Mouse (Mus musculus) forebrain, embryonic 15.5 days (tissue): ENCODE data around the gene Sfrp5. TPM values are rescaled to one million over a fixed set of nuclear protein-coding genes. Genes with fewer than 3 reads are reported as not detected.

ENCODE experiments used
- ATAC-seq: fragments of 200-750 bp; cut with Nextera tagmentation; replicated peaks from 2 replicates; pipeline ENCODE4 v1.8.0; 2017; ENCODE audit warnings: mild to moderate bottlenecking, moderate TSS enrichment, moderate library complexity
- H3K27ac ChIP-seq: fragments of 300-500 bp; sonication (generic); replicated peaks from 2 replicates; pipeline ENCODE4 v1.5.1; 2015; ENCODE audit warnings: mild to moderate bottlenecking, inconsistent platforms
- H3K27me3 ChIP-seq: fragments of 300-500 bp; sonication (generic); 2 replicates; pipeline ENCODE4 v1.6.1; 2015; ENCODE audit warnings: inconsistent platforms
- H3K36me3 ChIP-seq: fragments of 300-500 bp; sonication (generic); 2 replicates; pipeline ENCODE4 v1.6.1; 2015; ENCODE audit warnings: mild to moderate bottlenecking, inconsistent platforms
- H3K4me1 ChIP-seq: fragments of 300-500 bp; sonication (generic); 2 replicates; pipeline ENCODE4 v1.6.1; 2015; ENCODE audit warnings: inconsistent platforms
- H3K4me2 ChIP-seq: fragments of 300-500 bp; sonication (generic); replicated peaks from 2 replicates; pipeline ENCODE4 v1.6.1; 2015; ENCODE audit warnings: mild to moderate bottlenecking, inconsistent platforms
- H3K4me3 ChIP-seq: fragments of 300-500 bp; sonication (generic); 2 replicates; pipeline ENCODE4 v1.5.1; 2015; ENCODE audit warnings: mild to moderate bottlenecking, inconsistent platforms
- H3K9ac ChIP-seq: fragments of 300-500 bp; sonication (generic); replicated peaks from 2 replicates; pipeline ENCODE4 v1.6.1; 2015; ENCODE audit warnings: mild to moderate bottlenecking, inconsistent platforms
- H3K9me3 ChIP-seq: fragments of 300-500 bp; sonication (generic); 2 replicates; pipeline ENCODE4 v1.6.1; 2016; ENCODE audit warnings: inconsistent platforms
- WGBS: fragments of 180-500 bp; shearing (Covaris S2); methylation state at CpG from one replicate; pipeline ENCODE4 v1.1.7; 2015; ENCODE audit warnings: mixed read lengths; 5-methylcytosine and 5-hydroxymethylcytosine counted together
- polyA plus RNA-seq: library from polyadenylated mRNA; unstranded; fragments of >200 nt; fragmentation: Nextera tagmentation; extraction: Ambion mirVana; gene quantifications from 2 replicates; pipeline ENCODE4 v1.2.1, GENCODE M21; 2015

The Sfrp5 gene
- polyA plus RNA-seq, result 0.54 and 0.78 TPM in 2 replicates

- peak; percentile 36 for ATAC-seq
- Histone ChIP-seq H3K9me3 (no peaks in the 10 kb centered on the region), H3K9ac (0 out of 2 replicates have a peak within 1 kb of the TSS, but pooled peaks have one; percentile 7), H3K27me3 (peaks cover 67% of the 10 kb centered on the region), H3K27ac (no peak within 1 kb of the TSS), H3K36me3 (no peaks in the 10 kb centered on the region), H3K4me2 (peak within 1 kb of the TSS; percentile 42), H3K4me1 (peaks cover 14% of the 10 kb centered on the region), H3K4me3 (peak within 1 kb of the TSS; percentile 31)
- under 1% methylated on average over 57 of the region's 60 CpGs for WGBS
Observed at GRCm38 (mm10) chr19:42201696-42202381, at the start of gene Sfrp5. Sfrp5 (minus strand) TSS chr19:42202252.

- Histone ChIP-seq H3K9ac (no peak overlapping the region), H3K4me2 (no peak overlapping the region), H3K27ac (no peak overlapping the region), H3K4me1 (peaks cover 6% of the 10 kb centered on the region), H3K9me3 (no peaks in the 10 kb centered on the region), H3K36me3 (no peaks in the 10 kb centered on the region), H3K27me3 (peaks cover 15% of the 10 kb centered on the region), H3K4me3 (no peak overlapping the region)
- 62% methylated on average over 11 of the region's 11 CpGs for WGBS
- no peak for ATAC-seq
Observed at GRCm38 (mm10) chr19:42249976-42250914, 48.2 kb upstream of the Sfrp5 start.

GRCm38 (mm10) chr19:42247519-42247918 lies 45.5 kb upstream of the Sfrp5 start, which contains the start of gene Golga7b:
Golga7b (plus strand) TSS chr19:42247574.
- no peaks in the 10 kb centered on the region for H3K4me1 ChIP-seq
- ATAC-seq, result no peak
- H3K4me2 ChIP-seq, result no peak within 1 kb of the TSS
- H3K9ac ChIP-seq, result no peak within 1 kb of the TSS
- no peaks in the 10 kb centered on the region for H3K36me3 ChIP-seq
- no peaks in the 10 kb centered on the region for H3K27me3 ChIP-seq
- no peaks in the 10 kb centered on the region for H3K9me3 ChIP-seq
- no peak within 1 kb of the TSS for H3K4me3 ChIP-seq
- WGBS, result 88% methylated on average over 3 of the region's 3 CpGs
- no peak within 1 kb of the TSS for H3K27ac ChIP-seq

- Histone ChIP-seq H3K36me3 (no peaks in the 10 kb centered on the region), H3K4me2 (no peak overlapping the region), H3K9ac (no peak overlapping the region), H3K4me3 (no peak overlapping the region), H3K27me3 (no peaks in the 10 kb centered on the region), H3K9me3 (no peaks in the 10 kb centered on the region), H3K27ac (no peak overlapping the region), H3K4me1 (no peaks in the 10 kb centered on the region)
- ATAC-seq, result no peak
- 42% methylated on average over 5 of the region's 5 CpGs for WGBS
Observed at GRCm38 (mm10) chr19:42246626-42247025, 44.6 kb upstream of the Sfrp5 start.

- Histone ChIP-seq H3K4me3 (no peak overlapping the region), H3K4me1 (peaks cover under 1% of the 10 kb centered on the region; the same call in 1 of the 2 replicates), H3K27ac (no peak overlapping the region), H3K27me3 (no peaks in the 10 kb centered on the region), H3K9ac (no peak overlapping the region), H3K4me2 (no peak overlapping the region), H3K36me3 (no peaks in the 10 kb centered on the region), H3K9me3 (no peaks in the 10 kb centered on the region)
- 56% methylated on average over 3 of the region's 3 CpGs for WGBS
- no peak for ATAC-seq
Observed at GRCm38 (mm10) chr19:42243401-42243800, 41.3 kb upstream of the Sfrp5 start.

- no peak overlapping the region for H3K4me3 ChIP-seq
- 50% methylated on average over 8 of the region's 8 CpGs for WGBS
- H3K9me3 ChIP-seq, result no peaks in the 10 kb centered on the region
- H3K9ac ChIP-seq, result no peak overlapping the region
- no peak overlapping the region for H3K4me2 ChIP-seq
- H3K4me1 ChIP-seq, result peaks cover 10% of the 10 kb centered on the region
- no peaks in the 10 kb centered on the region for H3K27me3 ChIP-seq
- H3K27ac ChIP-seq, result no peak overlapping the region
- no peaks in the 10 kb centered on the region for H3K36me3 ChIP-seq
- no peak for ATAC-seq
Observed at GRCm38 (mm10) chr19:42240881-42241280, 38.8 kb upstream of the Sfrp5 start.

GRCm38 (mm10) chr19:42238341-42238715 lies 36.3 kb upstream of the Sfrp5 start:
- no peak for ATAC-seq
- 65% methylated on average over 7 of the region's 7 CpGs for WGBS
- Histone ChIP-seq H3K36me3 (no peaks in the 10 kb centered on the region), H3K9ac (no peak overlapping the region), H3K4me2 (no peak overlapping the region), H3K27me3 (no peaks in the 10 kb centered on the region), H3K4me1 (peaks cover 10% of the 10 kb centered on the region), H3K27ac (0 out of 2 replicates have a peak overlapping the region, but pooled peaks have one; percentile 46), H3K4me3 (no peak overlapping the region), H3K9me3 (no peaks in the 10 kb centered on the region)

- Histone ChIP-seq H3K27me3 (no peaks in the 10 kb centered on the region), H3K4me3 (no peak overlapping the region), H3K4me1 (peaks cover 10% of the 10 kb centered on the region), H3K4me2 (no peak overlapping the region), H3K36me3 (no peaks in the 10 kb centered on the region), H3K9me3 (no peaks in the 10 kb centered on the region), H3K9ac (no peak overlapping the region), H3K27ac (peak overlapping the region; percentile 46; the same call in 1 of the 2 replicates)
- WGBS, result 11% methylated on average over 4 of the region's 4 CpGs
- ATAC-seq, result peak; percentile 66; the same call in 1 of the 2 replicates
Observed at GRCm38 (mm10) chr19:42237602-42238340, 35.7 kb upstream of the Sfrp5 start.

- Histone ChIP-seq H3K27me3 (no peaks in the 10 kb centered on the region), H3K4me1 (peaks cover 18% of the 10 kb centered on the region), H3K36me3 (no peaks in the 10 kb centered on the region), H3K27ac (no peak overlapping the region), H3K9me3 (no peaks in the 10 kb centered on the region), H3K4me3 (no peak overlapping the region), H3K9ac (no peak overlapping the region), H3K4me2 (no peak overlapping the region)
- ATAC-seq, result no peak
- 87% methylated on average over 13 of the region's 13 CpGs for WGBS
Observed at GRCm38 (mm10) chr19:42230986-42231385, 28.9 kb upstream of the Sfrp5 start.

GRCm38 (mm10) chr19:42230288-42230568 lies 28.2 kb upstream of the Sfrp5 start:
- Histone ChIP-seq H3K4me1 (peaks cover 18% of the 10 kb centered on the region), H3K4me2 (no peak overlapping the region), H3K27ac (no peak overlapping the region), H3K9ac (no peak overlapping the region), H3K4me3 (no peak overlapping the region), H3K27me3 (no peaks in the 10 kb centered on the region), H3K9me3 (no peaks in the 10 kb centered on the region), H3K36me3 (no peaks in the 10 kb centered on the region)
- no peak for ATAC-seq
- 81% methylated on average over 5 of the region's 5 CpGs for WGBS

- Histone ChIP-seq H3K27me3 (no peaks in the 10 kb centered on the region), H3K9ac (no peak overlapping the region), H3K4me2 (no peak overlapping the region), H3K4me1 (peaks cover 18% of the 10 kb centered on the region), H3K4me3 (no peak overlapping the region), H3K9me3 (no peaks in the 10 kb centered on the region), H3K36me3 (no peaks in the 10 kb centered on the region), H3K27ac (no peak overlapping the region)
- ATAC-seq, result no peak
- 75% methylated on average over 17 of the region's 17 CpGs for WGBS
Observed at GRCm38 (mm10) chr19:42229499-42230287, 27.6 kb upstream of the Sfrp5 start.
